ENCODE assay signal across 8 mouse cellular contexts in the genomic region with DNA sequence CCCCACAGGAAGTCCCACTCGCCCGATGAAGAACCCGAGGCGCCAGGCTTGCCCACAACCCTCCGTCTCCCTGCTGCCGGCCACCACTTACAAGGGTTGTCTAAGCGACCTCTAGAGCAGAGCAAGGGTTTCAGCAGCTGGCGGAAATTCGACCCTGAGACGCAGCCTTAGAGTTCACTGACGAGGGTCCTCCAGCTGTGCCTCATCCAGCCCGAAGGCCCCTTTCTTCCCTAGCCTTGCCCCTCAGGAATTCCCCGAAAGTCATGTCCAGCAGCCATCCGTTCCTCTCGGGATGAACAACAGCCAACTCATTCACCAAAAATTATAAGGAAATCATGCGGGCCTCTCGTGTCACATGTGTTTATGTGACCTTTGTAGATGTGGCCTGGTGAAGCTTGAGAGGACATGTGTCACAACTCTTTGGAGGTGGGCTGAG. TPM values are rescaled to one million over a fixed set of nuclear protein-coding genes. Genes with fewer than 3 reads are reported as not detected.
A peak's percentile ranks its signal among the peaks of the same experiment; 100 is the strongest.
DNase-seq lines count a peak whose midpoint lies in the region; ATAC-seq and TF ChIP-seq lines count a peak whose summit lies in the region.

No protein-coding gene starts in this region.

- peak; percentile 30 for ATAC-seq in embryonic facial prominence, embryonic 15.5 days (ENCODE audit: insufficient number of reproducible peaks, low FRiP score, low TSS enrichment, low read depth)
- peak; percentile 65 for ATAC-seq in intestine, embryonic 16.5 days
- peak; percentile 57 for ATAC-seq in midbrain, embryonic 16.5 days

- H3K4me1 ChIP-seq in embryonic facial prominence, embryonic 15.5 days: peaks cover 17% of the 10 kb centered on the region
- peaks cover 16% of the 10 kb centered on the region for H3K4me1 ChIP-seq in intestine, embryonic 16.5 days (ENCODE audit: control insufficient read depth, insufficient read depth, low read length)
- peaks cover 9% of the 10 kb centered on the region for H3K4me1 ChIP-seq in midbrain, embryonic 16.5 days (ENCODE audit: control insufficient read depth, insufficient read depth, low read length)

- peak overlapping the region; percentile 66 for H3K4me3 ChIP-seq in layer of hippocampus, adult 2 months
- H3K4me3 ChIP-seq in embryonic facial prominence, embryonic 15.5 days (replicated peaks): peak overlapping the region; percentile 94
- H3K4me3 ChIP-seq in intestine, embryonic 16.5 days (ENCODE audit: low read length): peak overlapping the region; percentile 97
- peak overlapping the region; percentile 97 for H3K4me3 ChIP-seq in midbrain, embryonic 16.5 days (ENCODE audit: low read depth, low read length)

- DNase-seq in layer of hippocampus, adult 2 months (ENCODE audit: low spot score in 2 of 2): no peak
- no peak for DNase-seq in layer of hippocampus, adult 9-11 months
- DNase-seq in ovary, adult 18-20 months (ENCODE audit: low spot score): no peak
- no peak for DNase-seq in frontal cortex, adult 2 months (ENCODE audit: extremely low spot score in 1 of 2, low spot score in 1 of 2)
- DNase-seq in thymus, postnatal 14 days: no peak

- no peaks in the 10 kb centered on the region for H3K27me3 ChIP-seq in embryonic facial prominence, embryonic 15.5 days
- no peaks in the 10 kb centered on the region for H3K27me3 ChIP-seq in intestine, embryonic 16.5 days (replicated peaks; ENCODE audit: control insufficient read depth, insufficient read depth, low read length)
- no peaks in the 10 kb centered on the region for H3K27me3 ChIP-seq in midbrain, embryonic 16.5 days (ENCODE audit: control insufficient read depth, insufficient read depth, low read depth, low read length)

- 9% methylated on average over 17 of the region's 17 CpGs for WGBS in embryonic facial prominence, embryonic 15.5 days
- 12% methylated on average over 17 of the region's 17 CpGs for WGBS in intestine, embryonic 16.5 days
- WGBS in midbrain, embryonic 16.5 days: 14% methylated on average over 17 of the region's 17 CpGs

- no peaks in the 10 kb centered on the region for H3K36me3 ChIP-seq in embryonic facial prominence, embryonic 15.5 days
- no peaks in the 10 kb centered on the region for H3K36me3 ChIP-seq in intestine, embryonic 16.5 days (ENCODE audit: control insufficient read depth, insufficient read depth, low read length)
- no peaks in the 10 kb centered on the region for H3K36me3 ChIP-seq in midbrain, embryonic 16.5 days (ENCODE audit: control insufficient read depth, insufficient read depth, low read length)

- H3K4me2 ChIP-seq in embryonic facial prominence, embryonic 15.5 days (replicated peaks): peak overlapping the region; percentile 76
- peak overlapping the region; percentile 83 for H3K4me2 ChIP-seq in intestine, embryonic 16.5 days (ENCODE audit: low read depth, low read length)
- H3K4me2 ChIP-seq in midbrain, embryonic 16.5 days (ENCODE audit: low read length): peak overlapping the region; percentile 92

- H3K9me3 ChIP-seq in embryonic facial prominence, embryonic 15.5 days (replicated peaks): no peaks in the 10 kb centered on the region
- H3K9me3 ChIP-seq in intestine, embryonic 16.5 days (ENCODE audit: control insufficient read depth, low read length): no peaks in the 10 kb centered on the region
- no peaks in the 10 kb centered on the region for H3K9me3 ChIP-seq in midbrain, embryonic 16.5 days (replicated peaks; ENCODE audit: control insufficient read depth, low read length, poor library complexity, severe bottlenecking)

- H3K27ac ChIP-seq in layer of hippocampus, adult 2 months: peak overlapping the region; percentile 63
- peak overlapping the region; percentile 66 for H3K27ac ChIP-seq in embryonic facial prominence, embryonic 15.5 days (replicated peaks)
- H3K27ac ChIP-seq in intestine, embryonic 16.5 days (ENCODE audit: low read length): peak overlapping the region; percentile 57
- no peak overlapping the region; the same call in 1 of the 2 replicates for H3K27ac ChIP-seq in midbrain, embryonic 16.5 days (ENCODE audit: low read length)

- no peak for TF ChIP-seq CTCF in layer of hippocampus, adult 2 months (conservative IDR thresholded peaks at IDR 0.05)

- H3K9ac ChIP-seq in embryonic facial prominence, embryonic 15.5 days: no peak overlapping the region
- peak overlapping the region; percentile 58 for H3K9ac ChIP-seq in intestine, embryonic 16.5 days (ENCODE audit: low read depth, low read length)
- peak overlapping the region; percentile 27 for H3K9ac ChIP-seq in midbrain, embryonic 16.5 days (ENCODE audit: low read depth, low read length)

RNA-seq across cellular contexts. Expression of a gene that starts 0.5 kb away (rescaled TPM):
- total RNA-seq in layer of hippocampus, adult 2 months (2021): 10 to 100 TPM; 11.2 to 11.8 TPM
- 6.2 and 6.3 TPM in 2 replicates for polyA plus RNA-seq in embryonic facial prominence, embryonic 15.5 days (2015; fragmentation: Nextera tagmentation; extraction: Ambion mirVana)
- polyA plus RNA-seq in intestine, embryonic 16.5 days (2015; fragmentation: Nextera tagmentation; extraction: Ambion mirVana): 4.1 TPM in 2 replicates
- polyA plus RNA-seq in midbrain, embryonic 16.5 days (2015; fragmentation: Nextera tagmentation; extraction: Ambion mirVana): 4.8 and 5.9 TPM in 2 replicates
- polyA plus RNA-seq in frontal cortex, adult 2 months (2012; rRNA removed): 7.2 and 7.7 TPM in 2 replicates
